Mouse (Mus musculus) gastrocnemius, adult 2 months (tissue): ENCODE data around the gene Tmem231. TPM values are rescaled to one million over a fixed set of nuclear protein-coding genes. Genes with fewer than 3 reads are reported as not detected.
A peak's percentile ranks its signal among the peaks of the same experiment; 100 is the strongest.

ENCODE experiments used
- DNase-seq: peaks from one replicate; pipeline ENCODE4 v3.0.0; 2022
- H3K27ac ChIP-seq: fragments of 200-600 bp; 2 replicates; pipeline ENCODE4 v1.8.1; 2022; ENCODE audit warnings: mild to moderate bottlenecking
- H3K4me3 ChIP-seq: fragments of 200-600 bp; 2 replicates; pipeline ENCODE4 v1.8.1; 2022; ENCODE audit warnings: mild to moderate bottlenecking, moderate library complexity
- CTCF ChIP-seq: fragments of 200-600 bp; IDR thresholded peaks from 2 replicates; pipeline ENCODE4 v1.8.1; 2022; ENCODE audit warnings: antibody characterized with exemption, mild to moderate bottlenecking, moderate library complexity
- intact Hi-C: fragments of 180-260 bp; cut with DNase I; formaldehyde crosslinking; loops from one replicate; pipeline ENCODE4 v1.15.1; 2025
- total RNA-seq, 2 experiments: library from RNA; stranded (reverse); gene quantifications; 2 replicates each; pipeline ENCODE4 v1.2.3; 2021

Tmem231 gene
- total RNA-seq, 2 experiments from 2014 or later, result 0.73 to 0.94 TPM

DNA sequence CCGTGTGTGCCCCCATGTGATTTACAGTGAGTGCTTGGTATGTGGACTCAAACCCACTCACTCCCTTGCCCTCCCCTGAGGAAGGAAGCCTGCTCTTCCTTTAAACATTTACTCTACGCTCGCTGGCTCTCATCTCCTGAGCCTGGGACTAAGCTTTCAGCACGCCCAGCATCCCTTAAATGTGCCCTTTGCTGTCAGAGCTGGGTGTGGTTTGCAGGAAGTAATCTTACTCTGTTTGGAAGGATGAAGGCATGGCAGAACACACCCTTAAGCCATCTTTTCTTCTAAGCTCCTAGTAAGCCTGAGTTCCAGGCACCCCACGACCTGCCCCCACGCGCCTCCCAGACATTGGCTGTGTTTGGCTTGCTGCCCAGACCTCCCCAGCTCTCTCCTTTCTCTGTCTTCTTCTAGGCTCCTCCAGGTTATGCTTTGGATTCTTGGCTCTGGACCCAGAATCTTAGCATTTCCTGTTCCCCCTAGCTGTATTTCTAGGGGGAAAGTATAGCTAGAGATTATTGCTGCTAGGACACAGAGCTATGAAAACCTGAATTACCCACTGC, 45.5 kb downstream of the Tmem231 start:
- H3K27ac ChIP-seq, result no peak overlapping the region
- DNase-seq, result no peak
- TF ChIP-seq CTCF, result no peak
- H3K4me3 ChIP-seq, result no peak overlapping the region
- intact Hi-C loops, result no loop called here

DNA sequence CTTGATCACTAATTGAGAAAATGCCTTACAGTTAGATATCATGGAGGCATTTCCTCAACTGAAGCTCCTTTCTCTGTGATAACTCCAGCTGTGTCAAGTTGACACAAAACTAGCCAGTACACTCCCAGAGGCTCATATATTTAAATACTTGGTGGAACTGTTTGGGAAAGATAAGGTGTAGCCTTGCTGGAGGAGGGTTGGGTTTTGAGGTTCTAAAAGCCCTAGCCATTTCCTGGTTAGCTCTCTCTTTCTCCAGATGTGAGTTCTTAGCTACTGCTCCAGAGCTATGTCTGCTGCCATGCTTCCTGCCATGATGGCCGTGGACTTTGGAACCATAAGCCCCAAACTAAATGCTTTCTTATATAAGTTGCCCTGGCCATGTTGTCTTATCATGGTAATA, 46.2 kb downstream of the Tmem231 start:
- no peak for TF ChIP-seq CTCF
- no peak for DNase-seq
- no peak overlapping the region for H3K4me3 ChIP-seq
- no peak overlapping the region for H3K27ac ChIP-seq
- intact Hi-C loops, result no loop called here

DNA sequence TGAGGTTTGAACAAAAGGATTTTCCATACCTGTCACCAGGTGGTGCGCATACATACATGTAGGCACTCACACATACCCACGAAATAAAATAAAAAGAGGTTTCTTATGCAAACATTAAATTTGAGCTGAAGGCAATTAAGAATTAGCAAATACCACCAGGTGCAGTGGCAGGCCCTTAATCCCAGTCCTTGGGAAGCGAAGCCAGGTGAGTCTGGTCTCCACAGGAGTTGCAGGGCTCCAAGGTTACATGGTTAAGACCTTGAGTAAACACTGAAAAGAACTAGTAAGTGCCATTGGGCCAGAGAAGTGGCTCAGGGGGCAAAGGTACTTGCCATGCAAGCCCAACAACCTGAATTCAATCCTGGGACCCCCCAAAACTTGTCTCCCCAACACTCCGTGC, 50.1 kb downstream of the Tmem231 start:
- Histone ChIP-seq H3K27ac (no peak overlapping the region), H3K4me3 (no peak overlapping the region)
- intact Hi-C loops, result no loop called here
- no peak for DNase-seq
- no peak for TF ChIP-seq CTCF

DNA sequence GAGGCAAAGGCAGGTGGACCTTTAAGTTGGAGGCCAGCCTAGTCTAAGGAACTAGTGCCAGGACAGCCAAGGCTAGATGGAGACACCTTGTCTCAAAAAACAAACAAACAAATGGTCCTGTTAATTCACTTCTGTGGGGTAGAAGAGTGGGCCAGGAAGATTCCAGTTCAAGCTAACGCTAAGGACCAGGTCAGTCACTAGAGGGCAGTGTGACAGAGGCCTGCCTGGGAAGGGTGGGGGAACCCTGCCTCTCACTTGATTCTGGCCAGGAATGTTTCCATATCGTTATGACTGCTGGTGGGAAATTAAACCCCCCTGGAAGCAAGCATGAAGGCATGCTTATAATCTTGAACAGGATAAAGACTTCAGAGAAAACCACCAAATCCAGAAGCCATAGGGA, 52.1 kb downstream of the Tmem231 start:
- TF ChIP-seq CTCF, result peak; percentile 82
- no peak overlapping the region for H3K4me3 ChIP-seq
- DNase-seq, result peak; percentile 64
- intact Hi-C loops, result loop anchor here (1.0 to 2.0 kb wide), 2 partner anchors 42 to 109 kb away; no protein-coding TSS in a partner anchor
- no peak overlapping the region for H3K27ac ChIP-seq

DNA sequence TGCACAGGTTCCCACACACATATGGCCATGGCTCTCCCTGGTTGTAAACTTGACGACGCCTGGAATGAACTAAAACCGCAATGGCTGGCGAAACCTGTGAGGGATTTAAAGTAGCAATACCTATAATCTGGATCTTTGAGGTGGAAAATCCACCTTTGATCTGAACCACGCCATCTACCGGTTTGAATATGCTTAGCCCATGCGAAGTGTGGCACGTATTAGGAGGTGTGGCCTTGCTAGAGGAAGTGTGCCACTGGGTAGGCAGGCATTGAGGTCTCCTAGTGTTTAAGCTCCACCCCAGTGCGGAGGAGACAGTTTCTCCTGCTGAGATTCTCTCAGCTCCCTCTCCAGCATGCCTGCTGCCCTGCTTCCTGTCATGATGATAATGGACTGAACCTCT, 56.0 kb downstream of the Tmem231 start:
- intact Hi-C loops, result no loop called here
- TF ChIP-seq CTCF, result no peak
- H3K4me3 ChIP-seq, result no peak overlapping the region
- no peak overlapping the region for H3K27ac ChIP-seq
- no peak for DNase-seq

DNA sequence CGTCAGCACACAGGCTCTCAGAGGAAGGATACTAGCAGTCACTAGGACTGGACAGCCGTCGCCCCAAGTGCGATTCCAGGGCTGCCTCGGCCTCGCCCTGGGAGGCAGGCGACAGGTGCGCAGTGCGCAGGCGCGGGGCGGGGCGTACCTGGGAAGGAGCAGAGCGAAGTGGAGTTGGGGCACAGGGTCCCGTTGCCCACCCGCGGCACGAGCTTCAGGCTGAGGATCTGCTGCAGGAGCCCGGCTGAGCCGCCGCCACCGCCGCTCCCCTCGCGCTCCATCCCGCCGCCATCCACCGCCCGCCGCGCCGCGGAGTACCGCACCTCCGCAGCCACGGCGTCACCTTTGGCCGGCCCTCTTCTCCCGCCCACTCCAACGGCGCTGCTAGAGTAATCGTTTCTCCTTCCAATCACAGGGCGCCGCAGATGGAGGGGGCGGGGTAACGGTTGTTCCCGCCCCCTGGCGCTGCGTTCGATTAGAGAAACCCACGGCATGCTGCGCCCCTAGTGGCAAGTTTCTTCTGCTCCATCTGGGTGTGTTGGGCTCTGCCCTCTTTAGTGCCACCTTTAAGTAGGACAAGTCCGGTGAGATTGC, 57.2 kb downstream of the Tmem231 start, which contains the start of gene Tmem170:
Gene Tmem170, minus strand, starts transcription at position 396 of the 594 bp plus-strand sequence.
- DNase-seq, result peak; percentile 98
- TF ChIP-seq CTCF, result peak; percentile 98
- peak within 1 kb of the TSS; percentile 92 for H3K27ac ChIP-seq
- intact Hi-C loops, result loop anchor here (1.0 kb wide), 1 partner anchor 22 kb away; the partner anchor contains the start of gene Cfdp1
- peak within 1 kb of the TSS; percentile 99 for H3K4me3 ChIP-seq

DNA sequence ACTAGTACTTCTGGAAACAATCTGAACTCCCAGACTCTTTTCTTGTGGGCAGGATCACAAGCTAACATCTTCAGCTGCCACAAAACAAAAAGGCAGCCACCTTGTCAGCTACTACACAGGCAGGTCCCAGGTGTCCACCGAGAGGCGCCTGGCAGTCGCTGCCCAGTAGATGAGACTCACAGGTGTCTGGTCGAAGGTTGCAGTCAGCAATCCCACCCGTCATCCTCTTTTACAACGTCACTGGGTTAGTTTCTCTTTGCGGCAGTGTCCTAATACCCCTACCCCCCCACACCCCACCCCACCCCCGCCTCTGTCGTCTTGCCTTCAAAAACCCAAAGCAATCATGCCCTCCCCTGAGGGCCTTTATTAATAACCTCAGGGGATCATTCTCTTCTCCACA, 57.9 kb downstream of the Tmem231 start:
- Histone ChIP-seq H3K4me3 (peak overlapping the region; percentile 99), H3K27ac (peak overlapping the region; percentile 92)
- TF ChIP-seq CTCF, result no peak
- intact Hi-C loops, result loop anchor here (1.0 kb wide), 1 partner anchor 21 kb away; the partner anchor contains the start of gene Cfdp1
- peak; percentile 38 for DNase-seq

DNA sequence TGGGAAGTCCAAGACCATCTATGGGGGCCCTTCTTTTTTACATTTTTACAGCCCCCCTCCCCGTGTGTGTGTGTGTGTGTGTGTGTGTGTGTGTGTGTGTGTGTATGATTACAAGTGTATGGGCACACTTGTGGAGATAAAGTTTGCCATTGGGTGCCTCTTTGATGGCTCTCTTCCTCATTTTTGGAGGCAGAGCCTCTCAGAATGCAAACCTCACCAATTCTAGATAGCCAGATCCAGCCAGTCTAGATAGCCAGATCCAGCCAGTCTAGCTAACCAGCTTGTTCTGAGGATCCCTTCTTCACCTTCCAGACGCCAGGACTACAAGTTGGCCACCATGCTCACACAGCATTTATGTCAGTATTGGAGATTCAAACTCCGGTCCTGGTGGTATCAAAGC, 62.4 kb downstream of the Tmem231 start:
- TF ChIP-seq CTCF, result no peak
- no peak overlapping the region for H3K4me3 ChIP-seq
- DNase-seq, result no peak
- H3K27ac ChIP-seq, result no peak overlapping the region
- intact Hi-C loops, result no loop called here

DNA sequence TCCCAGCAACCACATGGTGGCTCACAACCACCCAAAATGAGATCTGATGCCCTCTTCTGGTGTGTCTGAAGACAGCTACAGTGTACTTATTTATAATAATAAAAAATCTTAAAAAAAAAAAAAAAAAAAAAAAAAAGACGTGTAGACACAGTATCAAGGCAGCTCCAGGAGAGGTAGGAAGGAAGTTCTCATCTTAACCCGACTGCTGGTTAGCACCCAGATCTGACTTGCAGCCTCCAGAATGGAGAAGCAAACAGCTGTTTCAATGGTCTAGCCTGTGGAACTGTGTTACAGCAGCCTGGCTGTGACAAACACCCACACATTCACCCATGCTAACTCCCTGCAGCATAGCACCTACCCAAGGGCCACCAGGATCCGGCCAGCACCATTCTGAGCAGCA, 63.3 kb downstream of the Tmem231 start:
- Histone ChIP-seq H3K27ac (no peak overlapping the region), H3K4me3 (no peak overlapping the region)
- no peak for DNase-seq
- TF ChIP-seq CTCF, result no peak
- intact Hi-C loops, result no loop called here

DNA sequence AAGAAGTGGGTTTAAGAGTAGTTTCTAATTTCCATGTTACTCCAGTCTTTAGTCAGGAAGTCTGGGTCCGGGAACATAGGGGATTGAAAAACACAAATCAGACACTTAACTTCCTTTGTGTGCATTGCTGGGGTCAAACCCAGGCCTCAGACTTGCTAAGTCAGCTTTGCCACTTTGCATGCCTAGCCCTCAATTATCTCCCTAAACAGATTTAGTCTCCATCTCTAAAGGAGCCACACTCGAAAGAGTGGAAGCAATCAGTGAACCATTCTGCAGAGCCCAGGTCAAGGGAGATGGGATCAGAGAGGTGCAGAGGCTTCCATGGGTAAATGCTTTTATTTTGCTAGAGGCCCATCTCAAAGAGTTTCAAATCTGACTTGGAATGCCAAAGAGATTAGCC, 65.0 kb downstream of the Tmem231 start:
- no peak for DNase-seq
- TF ChIP-seq CTCF, result no peak
- intact Hi-C loops, result no loop called here
- Histone ChIP-seq H3K4me3 (no peak overlapping the region), H3K27ac (no peak overlapping the region)

DNA sequence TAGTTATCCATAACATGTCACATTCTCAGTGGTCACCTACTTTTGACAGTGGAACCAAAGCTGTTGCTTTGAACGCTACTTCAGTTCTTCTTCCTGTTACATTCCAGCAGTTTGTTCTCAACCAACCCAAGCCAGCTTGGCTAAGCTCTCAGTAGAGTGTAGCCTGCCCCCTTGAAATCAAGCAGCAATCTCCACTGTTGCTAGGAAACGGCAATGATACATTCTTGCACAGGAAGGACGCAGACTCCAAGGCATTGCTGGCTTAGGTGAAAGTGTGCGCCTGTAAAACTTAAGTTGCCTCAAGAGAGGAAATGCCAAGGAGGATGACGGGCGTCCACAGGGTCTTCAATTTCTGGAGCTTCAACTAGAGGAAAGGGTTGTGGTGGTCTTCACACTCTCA, 67.8 kb downstream of the Tmem231 start:
- no peak for TF ChIP-seq CTCF
- DNase-seq, result no peak
- intact Hi-C loops, result no loop called here
- Histone ChIP-seq H3K4me3 (no peak overlapping the region), H3K27ac (no peak overlapping the region)

DNA sequence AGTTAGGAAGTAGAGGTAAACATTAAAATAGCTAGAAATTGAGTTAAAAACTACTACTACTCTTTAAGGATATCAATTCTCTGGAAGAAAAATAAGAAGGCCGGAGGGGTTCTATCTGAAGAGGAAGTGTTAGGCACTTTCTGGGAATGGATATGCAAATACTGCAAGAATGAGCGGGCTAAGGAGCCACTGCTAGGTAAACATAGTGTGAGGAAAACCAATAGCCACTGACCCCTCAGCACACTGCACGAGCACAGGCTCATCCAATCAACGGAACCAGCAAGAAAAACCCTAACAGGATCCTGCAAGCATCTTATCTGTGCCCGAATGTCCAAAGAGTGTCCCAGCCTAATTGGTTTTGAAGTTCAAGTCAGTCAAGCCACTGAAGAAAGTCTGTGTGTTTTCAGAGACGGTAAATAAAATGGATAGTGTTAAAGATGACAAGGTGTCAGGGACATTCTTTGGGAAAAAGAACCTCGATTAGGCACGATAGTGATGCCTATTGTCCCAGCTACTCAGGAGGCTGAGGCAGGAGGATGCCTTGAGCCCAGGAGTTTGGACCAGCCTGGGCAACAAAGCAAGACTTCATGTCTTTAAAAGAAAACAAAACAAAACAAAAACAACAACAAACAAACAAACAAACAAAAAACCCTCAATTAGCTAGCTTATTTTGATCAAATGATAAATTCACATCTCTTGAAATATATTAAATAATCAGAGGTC, 68.4 kb downstream of the Tmem231 start:
- intact Hi-C loops, result no loop called here
- DNase-seq, result no peak
- Histone ChIP-seq H3K4me3 (no peak overlapping the region), H3K27ac (no peak overlapping the region)
- TF ChIP-seq CTCF, result no peak

DNA sequence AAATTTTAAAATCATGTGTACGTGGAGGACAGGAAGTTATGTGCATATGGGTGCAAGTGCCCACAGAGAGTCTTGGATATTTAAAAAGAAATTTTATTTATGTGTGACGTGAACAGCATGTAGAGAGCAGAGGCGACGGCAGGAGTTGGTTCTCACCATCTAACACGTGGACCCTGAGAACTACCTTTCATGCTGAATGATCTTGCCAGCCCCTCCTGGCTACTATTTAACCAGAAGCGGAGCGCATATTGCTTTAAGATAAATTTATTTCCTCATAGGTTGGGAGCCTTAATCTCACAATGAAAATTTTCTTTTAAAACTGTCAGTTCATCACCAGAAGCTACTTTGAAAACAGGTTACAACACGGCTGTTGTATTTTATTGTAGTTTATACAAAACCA, 69.0 kb downstream of the Tmem231 start:
- Histone ChIP-seq H3K27ac (no peak overlapping the region), H3K4me3 (no peak overlapping the region)
- intact Hi-C loops, result no loop called here
- no peak for DNase-seq
- TF ChIP-seq CTCF, result no peak

DNA sequence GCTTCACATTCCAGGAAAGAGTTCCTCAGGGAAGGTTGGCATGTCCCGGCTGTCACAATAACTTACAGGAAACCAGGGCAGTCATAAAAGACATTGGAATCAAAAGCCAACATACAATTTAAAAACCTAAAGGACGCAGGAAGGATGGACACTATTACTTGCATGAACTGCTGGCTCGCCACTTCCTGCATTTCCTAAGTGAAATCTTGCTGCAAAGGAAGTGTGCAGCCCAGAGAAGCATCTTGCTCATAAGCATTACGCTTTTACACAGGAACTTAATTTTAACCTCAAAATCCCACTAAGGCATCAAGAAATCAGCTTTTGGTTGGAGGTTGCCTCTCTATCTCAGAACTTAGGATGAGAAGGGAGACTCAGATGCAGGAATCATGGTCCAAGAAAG, 70.4 kb downstream of the Tmem231 start:
- intact Hi-C loops, result no loop called here
- no peak for DNase-seq
- Histone ChIP-seq H3K27ac (no peak overlapping the region), H3K4me3 (no peak overlapping the region)
- no peak for TF ChIP-seq CTCF

Other genes with a start within 250 kb of the Tmem231 start
- not detected for gene Ctrb1, start 242.9 kb downstream of the Tmem231 start, total RNA-seq
- 10 to 100 TPM; 10.8 to 12.6 TPM for gene Bcar1, start 190.1 kb downstream of the Tmem231 start, total RNA-seq
- gene Cfdp1, start 79.6 kb downstream of the Tmem231 start, total RNA-seq, result 10 to 100 TPM; 17.1 to 21.3 TPM
- gene Tmem170, start 57.1 kb downstream of the Tmem231 start, total RNA-seq, result 1 to 10 TPM; 2.1 to 2.7 TPM
- gene Chst5, start 23.4 kb downstream of the Tmem231 start, total RNA-seq, result under 1 TPM in 1 of 2 experiments, not detected in 1; 0.14 TPM
- 100 to 1,000 TPM in 1 of 2 experiments, 10 to 100 TPM in 1; 99.6 to 105 TPM for gene Gabarapl2, start 6.8 kb upstream of the Tmem231 start, total RNA-seq
- gene Adat1, start 58.4 kb upstream of the Tmem231 start, total RNA-seq, result 1 to 10 TPM; 2.4 to 2.7 TPM
- 100 to 1,000 TPM; 124 to 125 TPM for gene Kars, start 77.4 kb upstream of the Tmem231 start, total RNA-seq
- gene Terf2ip, start 77.5 kb upstream of the Tmem231 start, total RNA-seq, result 10 to 100 TPM; 10.1 to 11.0 TPM
- gene Gm6793, start 81.2 kb upstream of the Tmem231 start, total RNA-seq, result not detected